Mouse (Mus musculus) c-Kit-positive CD71-positive TER-119-negative erythroid progenitor cells, embryonic 14.5 days (primary cell): ENCODE measurements around the gene Rbms1.

Source experiments
- DNase-seq: peaks from one replicate; pipeline ENCODE4 v3.0.0-alpha.2; 2013; ENCODE audit warnings: low read depth

Rbms1 gene

DNA sequence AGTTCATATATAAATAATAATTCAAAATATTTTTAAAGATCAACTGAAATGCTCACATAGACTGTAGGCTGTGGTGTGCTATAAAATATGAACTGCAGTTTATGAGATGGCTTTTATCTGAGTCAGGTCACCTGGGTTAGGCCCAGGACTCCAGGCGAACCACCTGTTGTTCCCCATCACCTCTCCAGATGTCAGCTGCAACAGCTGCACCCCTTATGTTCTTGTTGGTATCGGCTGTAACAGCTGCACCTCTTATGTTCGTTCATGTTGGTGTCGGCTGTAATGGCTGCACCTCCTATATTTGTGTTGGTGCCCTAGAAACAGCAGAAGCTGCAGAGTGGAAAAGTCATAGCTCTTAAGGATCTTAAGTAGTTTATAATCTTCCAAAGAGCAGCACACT, 252.7 kb downstream of the Rbms1 start:
- no peak for DNase-seq

DNA sequence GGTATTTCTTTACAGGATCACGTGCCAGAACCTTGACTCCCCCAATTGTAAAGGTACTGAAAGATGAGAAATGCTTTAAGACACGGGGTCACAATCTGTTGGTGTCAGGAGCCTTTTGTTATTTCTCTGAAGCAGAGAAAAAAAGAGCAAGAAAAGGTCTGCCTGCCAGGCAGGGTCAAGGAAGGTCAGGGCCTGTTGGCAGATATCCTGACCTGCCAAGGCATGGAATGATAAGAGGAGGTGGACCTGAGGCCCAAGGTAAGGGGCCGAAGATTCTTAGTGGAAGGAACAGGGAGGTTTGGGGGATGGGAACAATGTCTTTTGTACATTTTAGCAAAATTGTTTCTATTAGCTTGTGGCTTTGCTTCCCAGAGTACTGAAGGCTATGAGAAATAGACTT, 254.3 kb downstream of the Rbms1 start:
- DNase-seq = no peak

- no peak for DNase-seq
Measured at GRCm38 (mm10) chr2:60706866-60707265, 256.1 kb downstream of the Rbms1 start.

GRCm38 (mm10) chr2:60705426-60705825, 257.6 kb downstream of the Rbms1 start:
- no peak for DNase-seq

- DNase-seq = no peak
Measured at GRCm38 (mm10) chr2:60703315-60703714, 259.7 kb downstream of the Rbms1 start.

GRCm38 (mm10) chr2:60700956-60701355, 262.0 kb downstream of the Rbms1 start:
- no peak for DNase-seq
